Mouse (Mus musculus) thymus, postnatal 0 days (tissue): ENCODE results near the gene Ppp1cc. TPM values are rescaled to one million over a fixed set of nuclear protein-coding genes. Genes with fewer than 3 reads are reported as not detected.
"Not testable (repeated sequence)": the region's sequence is repeated elsewhere in the genome, so short reads cannot be mapped to it uniquely, and the experiment has no call there.

ENCODE experiments used
- DNase-seq: peaks from one replicate; pipeline ENCODE4 v3.0.0-alpha.2; 2015; ENCODE audit warnings: low spot score
- polyA plus RNA-seq: library from polyadenylated mRNA; unstranded; fragments of >200 nt; fragmentation: Nextera tagmentation; extraction: Ambion mirVana; gene quantifications from 2 replicates; pipeline ENCODE4 v1.2.1, GENCODE M21; 2015

Ppp1cc gene
- polyA plus RNA-seq, 1 experiment from 2014 or later: 340 TPM

DNA sequence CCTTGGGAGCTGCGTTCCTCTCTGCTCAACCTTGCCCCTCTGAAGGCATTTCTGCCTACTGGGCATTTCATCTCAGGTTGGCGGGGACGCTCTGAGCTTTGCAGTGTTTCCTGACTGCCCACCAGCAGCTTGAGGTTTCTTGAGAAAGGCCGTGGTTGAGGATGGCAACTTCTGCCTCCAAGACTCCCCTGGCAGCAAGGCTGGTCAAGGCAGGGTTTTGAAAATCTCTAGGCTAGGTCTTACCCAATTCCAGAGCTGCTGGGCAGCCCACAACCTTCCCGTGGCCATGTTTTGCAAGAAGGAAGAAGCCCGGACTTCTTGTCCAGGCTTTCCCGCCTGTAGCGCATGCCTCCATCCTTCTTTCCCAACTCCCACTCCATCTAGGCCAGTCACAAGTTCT is 52.8 kb downstream of the Ppp1cc start:
- no peak for DNase-seq

DNA sequence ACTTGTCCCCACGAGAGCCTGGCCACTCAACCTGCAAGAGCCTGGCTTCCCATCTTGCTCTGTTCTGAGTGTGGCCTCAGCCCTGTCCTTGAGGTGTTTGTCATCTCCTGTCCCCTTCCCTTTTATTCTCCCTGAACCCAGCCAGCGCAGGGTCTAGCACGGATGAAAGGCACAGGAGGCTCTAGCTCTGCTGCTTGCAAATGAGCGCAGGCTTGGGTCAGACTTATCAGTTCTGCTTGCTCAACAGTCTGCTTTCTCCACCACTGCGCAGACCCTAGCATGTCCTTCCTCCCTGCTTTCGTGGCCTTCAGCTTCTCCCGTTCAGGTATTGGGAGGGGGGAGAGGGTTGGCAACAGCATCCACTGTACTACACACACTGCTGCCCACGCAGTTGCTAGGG is 54.0 kb downstream of the Ppp1cc start:
- no peak for DNase-seq

DNA sequence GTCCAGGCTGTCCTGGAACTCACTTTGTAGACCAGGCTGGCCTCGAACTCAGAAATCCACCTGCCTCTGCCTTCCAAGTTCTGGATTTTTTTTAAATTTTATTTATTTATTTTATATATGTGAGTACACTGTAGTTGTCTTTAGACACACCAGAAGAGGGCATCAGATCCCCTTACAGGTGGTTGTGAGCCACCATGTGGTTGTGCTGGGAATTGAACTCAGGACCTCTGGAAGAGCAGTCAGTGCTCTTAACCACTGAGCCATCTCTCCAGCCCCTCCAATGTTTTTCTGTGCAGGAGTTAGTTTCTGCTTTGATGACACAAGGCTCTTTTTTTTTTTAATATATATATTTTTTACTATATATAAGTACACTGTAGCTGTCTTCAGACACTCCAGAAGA is 54.7 kb downstream of the Ppp1cc start:
- not testable (repeated sequence) for DNase-seq

DNA sequence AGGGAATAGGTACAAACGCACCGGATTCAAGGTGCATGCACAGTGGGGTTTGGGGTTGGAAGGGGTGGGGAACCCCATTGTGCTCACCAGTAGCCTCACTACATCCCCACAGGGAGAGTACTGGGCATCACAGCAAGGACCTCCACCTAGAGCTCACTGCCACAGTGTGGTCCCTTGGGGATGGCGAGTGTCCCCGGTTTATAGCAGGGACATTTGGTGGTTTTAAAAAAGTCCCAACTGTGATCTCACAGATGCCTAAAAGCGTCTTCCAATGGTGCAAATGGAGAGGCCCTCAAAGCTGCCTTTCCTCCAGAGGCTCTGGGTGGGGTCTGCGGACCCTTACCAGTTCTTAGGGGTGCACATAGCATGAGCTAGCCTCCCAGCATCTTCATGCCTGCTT is 55.8 kb downstream of the Ppp1cc start:
- DNase-seq: no peak

DNA sequence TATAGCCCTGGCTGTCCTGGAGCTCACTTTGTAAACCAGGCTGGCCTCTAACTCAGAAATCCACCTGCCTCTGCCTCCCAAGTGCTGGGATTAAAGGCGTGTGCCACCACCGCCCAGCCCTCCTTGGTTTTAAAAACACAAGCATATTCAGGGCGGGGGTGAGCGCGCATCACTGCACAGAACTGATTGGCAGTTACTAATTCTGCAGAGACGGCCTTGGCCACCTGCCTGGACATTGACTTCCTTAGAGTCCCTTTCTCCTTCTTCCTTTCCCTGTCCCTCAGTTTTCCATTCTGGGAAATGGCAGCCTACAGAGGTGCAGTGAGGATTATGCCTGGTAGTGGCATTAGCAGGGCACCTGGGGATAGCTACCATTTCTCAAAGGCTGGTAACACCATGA is 59.6 kb downstream of the Ppp1cc start:
- DNase-seq: no peak

DNA sequence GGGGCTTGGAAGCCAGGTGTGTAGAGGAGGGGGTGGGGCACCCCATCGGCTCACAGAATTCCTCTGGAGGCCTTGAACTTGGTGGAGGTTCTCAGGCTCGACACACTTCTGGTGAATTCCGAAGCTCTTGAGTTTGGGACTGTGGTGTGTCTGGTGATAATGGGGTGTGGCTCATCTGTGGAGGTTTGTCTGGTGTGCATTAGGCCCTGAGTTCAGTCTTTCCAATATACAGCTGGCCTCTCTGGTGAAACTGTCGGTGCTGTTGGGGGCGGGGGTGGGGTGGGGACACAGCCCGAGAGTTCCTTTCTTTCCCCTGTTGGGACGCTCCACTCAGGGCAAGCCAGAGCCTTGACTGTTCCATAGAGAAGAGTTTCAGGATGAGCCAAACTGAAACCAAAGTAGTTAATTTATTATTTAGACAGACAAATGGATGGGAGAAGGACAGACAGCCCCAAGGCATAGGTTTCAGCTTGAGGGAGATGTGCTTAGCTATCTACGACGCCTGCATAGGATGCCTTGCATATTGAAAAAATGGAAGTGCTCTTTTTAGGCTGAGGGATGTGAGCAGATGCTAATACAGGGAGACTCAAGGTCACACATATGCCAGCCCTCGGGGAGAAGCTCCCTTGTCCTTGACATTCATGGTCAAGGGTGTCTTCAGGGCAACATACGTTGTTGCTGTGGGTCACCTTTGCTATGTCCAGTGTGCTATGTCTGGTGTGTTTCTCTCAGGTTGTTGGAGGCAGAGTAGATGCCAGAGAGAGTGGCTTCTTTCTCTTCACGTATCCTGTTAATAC is 60.2 kb downstream of the Ppp1cc start:
- no peak for DNase-seq

DNA sequence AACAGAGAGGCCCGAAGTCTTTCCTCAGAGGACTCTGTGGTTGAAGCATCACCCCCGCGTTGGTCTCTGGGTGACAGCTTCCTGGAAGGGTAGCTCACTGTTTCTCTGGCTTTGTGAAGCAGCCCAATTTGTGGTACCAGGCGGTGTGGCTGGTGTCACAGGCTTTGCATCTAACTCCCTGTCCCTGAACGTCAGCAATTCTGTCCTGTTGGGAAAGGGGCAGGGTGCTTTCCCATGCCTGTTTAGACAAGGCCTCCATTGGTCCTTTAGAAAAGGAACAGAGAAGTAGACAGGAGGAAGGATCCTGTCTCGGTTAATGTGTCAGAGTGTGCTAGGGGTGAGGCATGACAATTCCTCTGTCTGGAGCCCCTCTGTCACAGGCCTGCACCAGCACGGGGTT is 60.9 kb downstream of the Ppp1cc start:
- peak; percentile 48 for DNase-seq

DNA sequence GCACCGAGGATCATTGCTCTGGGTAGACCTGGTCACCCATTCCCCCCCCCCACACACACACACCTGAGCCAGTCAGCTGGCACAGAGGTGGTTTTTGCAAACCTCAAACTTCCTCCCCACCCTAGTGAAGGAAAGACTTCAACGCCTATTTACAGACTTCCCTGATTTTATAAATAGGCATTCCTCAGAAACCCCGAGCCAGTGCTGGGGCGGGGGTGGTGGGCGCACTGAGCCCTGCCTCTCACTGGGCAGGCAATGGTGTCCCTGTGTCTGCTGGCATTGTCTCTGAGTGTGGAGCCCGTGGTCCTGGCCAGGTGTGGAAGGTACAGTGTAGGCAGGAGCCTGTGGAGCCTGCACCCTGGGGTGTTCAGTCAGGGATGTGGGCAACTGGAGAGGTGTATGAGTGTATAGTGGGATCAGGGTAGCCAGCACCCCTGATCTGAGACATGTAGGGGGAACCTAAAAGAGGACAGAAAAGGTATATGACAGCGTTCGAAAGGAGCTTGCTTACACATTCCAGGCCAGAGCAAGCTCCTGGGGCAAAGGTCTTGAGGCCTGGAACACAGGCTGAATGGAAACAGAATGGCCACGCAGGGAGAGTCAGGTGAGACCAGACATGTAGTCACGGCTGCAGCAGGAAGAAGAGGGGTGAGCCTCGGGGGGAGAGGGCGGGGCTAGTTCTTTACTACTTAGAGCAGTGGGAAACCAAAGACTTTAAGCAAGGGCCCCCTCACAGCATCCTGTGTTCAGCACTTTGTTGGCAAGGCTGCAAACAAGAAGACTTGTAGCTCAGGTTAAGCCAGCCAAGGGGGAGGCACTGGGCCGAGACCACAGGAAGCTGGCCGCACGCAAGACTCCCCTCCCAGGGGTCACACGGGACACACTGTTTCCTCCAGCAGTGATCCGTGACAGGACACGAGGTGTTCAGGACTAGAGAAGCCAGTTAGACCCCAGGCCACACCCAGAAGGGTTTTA is 61.9 kb downstream of the Ppp1cc start:
- DNase-seq: peak; percentile 88

DNA sequence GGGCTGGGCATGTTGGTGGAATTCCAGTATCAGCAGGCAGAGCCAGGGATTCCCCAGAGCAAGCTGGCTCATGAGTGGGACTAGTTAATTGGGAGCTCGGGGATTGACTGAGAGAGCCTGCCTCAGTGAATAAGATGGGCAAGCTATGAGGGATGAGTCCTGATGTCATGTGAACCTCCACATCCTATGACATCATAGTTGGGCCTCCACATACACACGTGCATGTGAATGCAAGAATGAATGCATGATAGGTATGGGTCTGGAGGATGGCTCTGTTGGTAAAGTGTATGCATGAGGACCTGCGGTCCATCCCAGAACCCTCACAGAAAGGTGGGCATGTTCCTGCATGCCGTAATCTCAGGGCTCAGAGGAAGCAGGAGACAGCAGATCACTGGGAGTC is 63.0 kb downstream of the Ppp1cc start:
- DNase-seq: no peak

DNA sequence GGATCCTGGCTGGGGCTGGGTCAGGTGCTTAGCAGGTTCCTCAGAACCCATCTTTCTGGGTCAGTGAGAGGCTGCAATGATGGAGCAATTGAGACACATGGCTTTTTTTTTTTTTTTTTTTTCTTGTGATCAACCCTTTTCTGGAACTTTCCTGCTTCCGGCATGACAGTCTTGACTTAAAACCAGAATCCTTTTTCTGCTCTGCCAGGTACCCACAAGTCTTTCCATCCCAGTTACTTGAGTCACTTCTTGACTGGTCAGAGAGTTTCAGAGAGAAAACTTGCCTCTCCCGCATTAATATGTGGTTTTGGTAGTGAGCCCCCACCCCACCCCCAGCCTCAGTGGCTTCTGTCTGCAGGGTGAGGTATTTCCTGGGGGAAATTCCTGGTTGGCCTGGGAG is 66.2 kb downstream of the Ppp1cc start:
- DNase-seq: no peak

Other genes starting within 250 kb of the Ppp1cc start
- 0.14 and 0.17 TPM in 2 replicates for gene Cux2, start 108.2 kb upstream of the Ppp1cc start, polyA plus RNA-seq
- gene Myl2, start 57.3 kb upstream of the Ppp1cc start, polyA plus RNA-seq: 1.3 and 1.7 TPM in 2 replicates
- 0.33 and 0.40 TPM in 2 replicates for gene Ccdc63, start 17.5 kb upstream of the Ppp1cc start, polyA plus RNA-seq
- 22.3 and 24.6 TPM in 2 replicates for gene Hvcn1, start 48.5 kb downstream of the Ppp1cc start, polyA plus RNA-seq
- gene Tctn1, start 106.2 kb downstream of the Ppp1cc start, polyA plus RNA-seq: 1.8 and 3.3 TPM in 2 replicates
- gene Pptc7, start 126.1 kb downstream of the Ppp1cc start, polyA plus RNA-seq: 23.8 and 34.3 TPM in 2 replicates
- 11.5 and 12.3 TPM in 2 replicates for gene Rad9b, start 196.0 kb downstream of the Ppp1cc start, polyA plus RNA-seq
- gene Vps29, start 196.1 kb downstream of the Ppp1cc start, polyA plus RNA-seq: 198 and 215 TPM in 2 replicates
- 91.2 and 93.3 TPM in 2 replicates for gene Gpn3, start 213.6 kb downstream of the Ppp1cc start, polyA plus RNA-seq
- gene Fam216a, start 214.1 kb downstream of the Ppp1cc start, polyA plus RNA-seq: 91.0 and 92.1 TPM in 2 replicates
- 238 TPM in 2 replicates for gene Arpc3, start 233.6 kb downstream of the Ppp1cc start, polyA plus RNA-seq